Mouse (Mus musculus): ENCODE data around the gene Rslcan18.
A peak's percentile ranks its signal among the peaks of the same experiment; 100 is the strongest.
"Not testable (repeated sequence)": the region's sequence is repeated elsewhere in the genome, so short reads cannot be mapped to it uniquely, and the experiment has no call there.

Gene Rslcan18

GRCm38 (mm10) chr13:67116163-67116562, at the start of gene Rslcan18:
Rslcan18 (minus strand) TSS chr13:67116263.
- DNase-seq (ENCODE audit: low spot score in 2 of 2), result not testable (repeated sequence)

DNA sequence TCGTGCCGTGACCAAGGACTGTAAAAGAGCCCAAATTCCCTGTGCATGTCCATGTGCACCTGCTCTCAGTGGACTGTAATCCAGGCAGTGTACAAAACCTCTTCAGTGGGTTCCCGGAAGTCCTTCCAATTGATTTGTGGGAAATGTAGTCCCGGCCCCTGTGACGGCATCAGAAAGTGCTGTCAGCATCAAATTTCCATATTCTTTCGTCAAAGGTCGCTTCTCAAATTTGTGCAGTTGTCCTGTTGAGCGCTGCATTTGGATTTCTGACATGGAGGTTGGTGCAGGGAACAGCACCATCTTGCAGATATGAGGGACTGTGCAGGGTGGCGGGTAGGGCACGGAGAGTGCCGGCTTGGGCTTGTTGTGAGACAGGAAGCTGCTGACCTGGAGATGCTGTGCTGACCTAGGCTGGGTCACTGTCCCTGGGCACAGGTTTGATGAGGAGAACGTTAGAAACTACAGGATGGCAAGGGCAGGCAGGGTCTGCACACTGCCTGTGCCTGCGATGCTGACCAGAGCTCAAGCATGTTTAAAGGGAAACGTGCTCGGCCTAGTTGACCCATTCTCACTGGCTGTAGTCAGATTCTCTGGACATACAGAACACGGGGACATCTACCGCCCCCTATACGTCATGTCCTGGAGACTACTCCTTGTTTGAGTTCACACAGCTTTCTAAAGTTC, 12.1 kb upstream of the Rslcan18 start:
- peak; percentile 78 to 83 for DNase-seq (ENCODE audit: low spot score in 2 of 2)

GRCm38 (mm10) chr13:67127507-67127906, 11.4 kb upstream of the Rslcan18 start:
- DNase-seq (ENCODE audit: low spot score in 2 of 2), result not testable (repeated sequence)

GRCm38 (mm10) chr13:67124460-67124859, 8.4 kb upstream of the Rslcan18 start:
- DNase-seq (ENCODE audit: low spot score in 2 of 2), result no peak

- DNase-seq (ENCODE audit: low spot score in 2 of 2), result not testable (repeated sequence)
Measured at GRCm38 (mm10) chr13:67121360-67121759, 5.3 kb upstream of the Rslcan18 start, which contains the start of gene Zfp759. Zfp759 (plus strand) TSS chr13:67121660.

- DNase-seq (ENCODE audit: low spot score in 2 of 2), result no peak
Measured at GRCm38 (mm10) chr13:67113287-67113686, 2.8 kb downstream of the Rslcan18 start.

GRCm38 (mm10) chr13:67112096-67112495, 4.0 kb downstream of the Rslcan18 start:
- DNase-seq (ENCODE audit: low spot score in 2 of 2), result no peak

DNA sequence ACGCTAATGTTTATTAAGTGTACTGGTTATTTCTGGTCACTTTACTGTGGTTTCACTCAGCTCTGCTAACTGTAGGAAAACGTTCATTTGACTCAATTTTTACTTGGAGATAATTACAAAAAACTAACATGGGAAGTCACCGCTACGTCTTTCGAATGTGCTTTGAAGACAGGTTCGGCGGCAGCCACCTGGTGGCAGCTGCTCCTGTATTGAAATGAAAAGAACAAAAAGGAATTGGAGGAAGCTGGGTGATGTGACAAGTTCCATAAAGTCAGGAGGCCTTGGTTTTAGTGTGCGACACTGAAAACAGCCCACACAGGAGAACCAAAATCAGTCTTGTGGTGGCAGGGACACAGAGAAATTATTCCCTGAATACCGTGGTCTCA, 7.2 kb downstream of the Rslcan18 start:
- no peak for DNase-seq (ENCODE audit: low spot score in 2 of 2)

DNA sequence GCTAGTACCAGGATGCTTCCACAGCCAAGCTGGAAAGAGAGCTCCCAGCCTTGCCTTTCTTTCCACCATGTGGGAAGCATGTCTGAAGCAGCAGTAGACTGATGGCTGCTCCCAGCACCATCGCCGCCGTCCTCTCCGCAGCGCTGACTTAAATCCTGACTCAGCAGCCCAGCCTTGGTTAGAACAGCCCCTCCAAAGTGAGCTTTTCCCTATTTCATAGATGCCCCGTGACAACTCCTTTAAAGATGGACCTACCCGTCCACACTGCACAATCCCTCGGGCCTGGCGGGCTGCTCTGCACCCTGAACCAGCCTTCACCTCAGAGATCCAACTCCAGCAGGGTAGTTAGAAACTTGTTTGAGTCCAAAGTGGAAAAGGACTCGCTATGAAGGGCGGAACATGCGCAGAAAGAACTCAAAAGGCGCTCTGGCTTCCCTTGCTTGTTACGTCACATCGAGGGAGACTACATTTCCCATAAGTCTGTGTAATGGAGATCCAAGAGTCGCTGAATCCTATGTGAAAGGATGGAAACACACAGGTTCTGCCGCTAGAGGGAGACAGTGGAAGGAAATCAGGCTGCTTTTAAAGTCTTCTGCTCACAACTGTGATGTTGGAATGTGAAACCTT, 7.8 kb downstream of the Rslcan18 start, which contains the start of gene Gm28557:
Gene Gm28557 (minus strand): TSS at position 411 of the 627 bp plus-strand sequence.
- peak; percentile 81 to 89 for DNase-seq (ENCODE audit: low spot score in 2 of 2)

GRCm38 (mm10) chr13:67107681-67108080, 8.4 kb downstream of the Rslcan18 start:
- no peak for DNase-seq (ENCODE audit: low spot score in 2 of 2)

DNA sequence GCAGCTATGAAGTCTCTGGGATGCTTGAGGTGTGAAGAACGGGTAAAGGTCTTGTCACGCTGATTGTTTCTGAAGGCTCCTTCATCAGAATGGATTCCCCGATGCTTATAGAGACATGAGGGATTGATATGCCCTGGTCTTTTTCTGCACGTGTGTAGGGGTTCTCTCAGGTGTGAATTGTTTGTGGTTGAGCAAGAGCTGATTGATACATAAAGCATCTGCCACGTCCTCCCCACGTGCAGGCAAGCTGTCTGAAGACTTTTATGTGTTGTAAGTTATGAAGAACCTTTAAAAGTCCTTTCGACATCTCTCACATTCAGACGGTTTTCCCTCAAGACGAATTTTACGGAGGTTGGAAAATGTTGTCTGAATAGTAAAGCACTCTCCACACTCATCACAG, 18.2 kb downstream of the Rslcan18 start, which contains the start of gene Zfp708:
Gene Zfp708 (minus strand): TSS at position 101 of the 400 bp plus-strand sequence.
- no peak for DNase-seq (ENCODE audit: low spot score in 2 of 2)

DNA sequence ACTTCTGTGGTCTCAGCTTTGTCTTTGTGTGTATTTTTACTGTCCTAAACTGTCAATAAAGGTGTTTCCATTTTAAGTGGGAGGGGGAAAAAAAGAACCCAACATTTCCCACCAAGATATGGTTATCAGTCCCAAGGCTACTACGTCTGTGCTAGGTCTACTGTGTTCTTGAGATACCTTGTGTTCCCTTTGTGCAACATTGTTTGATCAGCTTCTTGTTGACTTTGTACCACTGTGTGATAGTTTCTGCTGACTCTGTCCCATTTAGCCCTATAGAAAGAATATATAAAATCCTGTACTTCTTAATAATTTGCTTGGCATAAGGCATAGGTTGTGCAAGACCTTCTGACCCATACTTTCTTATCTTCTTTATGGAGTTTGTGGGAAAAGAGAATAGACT, 25.9 kb downstream of the Rslcan18 start:
- no peak for DNase-seq (ENCODE audit: low spot score in 2 of 2)

DNA sequence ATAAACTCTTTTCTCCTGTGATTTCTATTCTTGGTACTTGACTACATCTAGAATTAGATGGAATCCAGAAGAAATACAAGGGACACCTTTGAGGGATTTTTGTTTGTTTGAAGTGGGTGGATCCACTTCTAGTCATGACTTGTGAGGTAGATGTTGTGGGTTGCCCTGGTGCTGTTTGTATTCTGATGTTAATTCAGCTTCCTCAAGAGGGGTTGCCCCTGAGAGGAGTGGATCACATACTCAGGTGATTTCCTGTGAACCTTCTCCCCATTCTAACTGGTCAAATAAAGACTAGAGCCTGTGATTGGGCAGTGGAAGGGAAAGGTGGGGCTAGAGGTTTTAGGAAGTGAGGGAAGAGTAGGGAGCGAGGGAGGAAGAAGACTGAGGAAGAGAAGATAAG, 34.1 kb downstream of the Rslcan18 start:
- no peak for DNase-seq (ENCODE audit: low spot score in 2 of 2)

- peak; percentile 37 to 45 for DNase-seq (ENCODE audit: low spot score in 2 of 2)
Measured at GRCm38 (mm10) chr13:67081142-67081713, 34.8 kb downstream of the Rslcan18 start.

- DNase-seq (ENCODE audit: low spot score in 2 of 2), result no peak
Measured at GRCm38 (mm10) chr13:67077244-67077643, 38.8 kb downstream of the Rslcan18 start.

DNA sequence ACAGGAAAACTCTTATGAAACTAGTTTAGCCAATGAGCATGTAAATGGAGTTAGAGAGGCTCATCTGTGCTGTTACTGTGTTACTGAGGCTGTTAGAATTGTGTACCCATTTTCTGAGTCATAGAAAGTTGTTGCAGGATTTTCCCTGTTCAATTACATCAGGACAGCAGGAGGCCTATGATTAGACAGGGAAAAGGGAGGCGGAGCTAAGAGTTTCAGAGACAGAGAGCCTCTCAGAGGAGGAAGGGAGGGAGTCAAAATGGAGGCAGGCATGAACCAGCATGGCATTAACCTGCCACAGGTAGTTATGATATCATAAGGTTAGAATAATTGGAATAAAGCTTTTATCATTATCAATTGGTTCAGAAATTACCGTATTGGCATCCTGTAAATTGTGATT, 43.3 kb downstream of the Rslcan18 start:
- no peak for DNase-seq (ENCODE audit: low spot score in 2 of 2)

DNA sequence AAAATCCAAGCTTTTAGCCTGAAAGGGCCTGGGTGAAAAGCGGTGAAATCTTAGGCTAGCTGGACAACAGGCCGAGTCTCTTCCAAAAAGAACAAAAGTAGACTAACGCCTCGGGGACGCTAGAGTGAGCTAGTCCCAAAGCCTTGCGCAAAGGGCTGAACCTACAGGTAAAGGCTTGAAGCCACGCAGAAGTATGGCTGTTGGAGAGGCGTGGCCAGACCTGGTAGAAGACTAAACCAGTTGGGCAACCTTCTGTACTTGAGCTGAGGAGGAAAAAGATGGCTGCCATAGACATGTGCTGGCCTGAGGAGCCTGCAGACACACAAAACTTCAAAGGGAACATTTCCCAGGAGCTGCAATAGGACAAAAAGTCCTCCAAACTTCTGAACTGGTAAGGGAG, 50.7 kb downstream of the Rslcan18 start:
- no peak for DNase-seq (ENCODE audit: low spot score in 2 of 2)

- no peak for DNase-seq (ENCODE audit: low spot score in 2 of 2)
Measured at GRCm38 (mm10) chr13:67062427-67062826, 53.6 kb downstream of the Rslcan18 start.

- peak; percentile 81 to 88 for DNase-seq (ENCODE audit: low spot score in 2 of 2)
Measured at GRCm38 (mm10) chr13:67060786-67061358, 55.2 kb downstream of the Rslcan18 start, which contains the start of gene Zfp712. Zfp712 (minus strand) TSS chr13:67061170.

DNA sequence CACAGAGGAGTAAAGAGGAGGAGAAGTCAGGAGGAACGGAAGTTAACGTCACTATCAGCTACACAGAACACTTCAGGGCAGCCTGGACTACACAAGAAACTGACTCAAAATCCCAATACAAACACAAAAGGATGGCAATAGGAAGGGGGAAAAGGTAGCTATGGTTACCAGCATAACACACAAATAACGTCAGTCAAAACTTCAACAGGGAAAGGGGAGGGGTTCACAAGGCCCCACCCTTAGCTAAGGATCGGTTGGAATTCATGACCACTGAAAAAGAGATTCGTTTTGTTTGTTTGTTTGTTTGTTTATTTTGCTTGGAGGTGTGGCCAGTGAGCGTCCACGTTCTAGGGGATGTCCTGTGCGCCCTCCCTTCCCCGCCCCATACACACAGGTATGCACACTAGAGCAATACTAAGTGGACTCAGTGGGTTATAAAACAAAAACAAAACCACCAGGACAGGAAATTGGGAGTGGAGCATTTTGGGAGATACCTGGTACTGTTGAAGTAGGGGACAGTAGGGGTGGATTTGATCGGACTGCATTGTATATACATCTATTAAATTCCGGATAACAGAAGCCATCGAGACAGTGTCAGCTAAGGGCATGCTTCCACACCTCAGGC, 55.8 kb downstream of the Rslcan18 start:
- DNase-seq (ENCODE audit: low spot score in 2 of 2), result no peak
